Mouse (Mus musculus): ENCODE results near the gene Csta1. TPM values are rescaled to one million over a fixed set of nuclear protein-coding genes. Genes with fewer than 3 reads are reported as not detected.
"Not testable (repeated sequence)": the region's sequence is repeated elsewhere in the genome, so short reads cannot be mapped to it uniquely, and the experiment has no call there.

Csta1 gene
- not detected in 2 replicates for polyA plus RNA-seq (2014; fragmentation: Nextera tagmentation; extraction: Ambion mirVana)

DNA sequence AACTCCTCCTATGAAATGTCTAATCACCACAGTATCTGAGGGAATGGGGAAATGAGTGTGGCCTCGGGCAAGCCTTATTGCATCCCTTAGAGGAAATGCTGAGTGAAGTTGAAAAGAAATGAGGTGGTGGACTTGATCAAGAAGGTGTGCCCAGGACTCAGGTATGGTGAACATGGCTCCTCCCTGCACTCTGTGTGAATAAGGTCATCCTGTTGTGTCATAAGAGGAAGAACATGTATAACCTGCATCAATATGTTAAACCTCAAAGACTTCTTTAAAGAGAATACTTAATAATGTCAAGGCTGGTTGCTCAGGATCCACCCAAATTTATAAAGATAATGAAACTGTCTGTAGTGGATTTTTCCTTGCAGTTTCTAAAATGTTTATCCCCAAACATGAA, at the start of gene Csta1:
TSS of gene Csta1 (minus strand) at position 101 of the 400 bp plus-strand sequence.
- Histone ChIP-seq H3K27me3 (replicated peaks; ENCODE audit: control insufficient read depth, insufficient read depth, low read length) (no peaks in the 10 kb centered on the region), H3K4me2 (ENCODE audit: low read length) (no peak within 1 kb of the TSS), H3K9me3 (replicated peaks; ENCODE audit: control insufficient read depth, low read length) (no peaks in the 10 kb centered on the region), H3K36me3 (ENCODE audit: control insufficient read depth, insufficient read depth, low read length) (no peaks in the 10 kb centered on the region), H3K27ac (ENCODE audit: low read depth, low read length) (no peak within 1 kb of the TSS), H3K4me1 (ENCODE audit: control insufficient read depth, insufficient read depth, low read length) (no peaks in the 10 kb centered on the region), H3K9ac (ENCODE audit: low read length) (no peak within 1 kb of the TSS), H3K4me3 (ENCODE audit: low read depth, low read length) (no peak within 1 kb of the TSS)
- DNase-seq (ENCODE audit: low spot score) (no peak), ATAC-seq (no peak)
- WGBS: 84% methylated on average over 1 of the region's 1 CpGs

DNA sequence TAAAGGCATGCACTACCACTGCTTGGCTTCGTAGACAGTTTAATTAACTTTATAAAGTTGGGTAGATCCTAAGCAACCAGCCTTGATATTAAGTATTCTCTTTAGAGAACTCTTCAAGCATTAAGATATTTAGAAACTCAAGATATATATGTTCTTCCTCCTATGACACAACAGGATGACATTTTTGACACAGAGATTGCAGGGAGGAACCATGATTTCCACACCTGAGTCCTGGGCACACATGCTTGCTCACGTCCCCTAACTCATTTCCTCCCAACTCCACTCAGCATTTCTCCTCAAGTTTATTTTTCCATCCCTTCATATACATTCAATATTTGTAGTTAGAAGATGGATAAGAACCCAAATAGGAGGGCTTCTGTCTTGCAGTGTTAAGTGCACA, 48.9 kb upstream of the Csta1 start:
- Histone ChIP-seq H3K36me3 (ENCODE audit: control insufficient read depth, insufficient read depth, low read length) (no peaks in the 10 kb centered on the region), H3K9me3 (replicated peaks; ENCODE audit: control insufficient read depth, low read length) (no peaks in the 10 kb centered on the region), H3K4me3 (ENCODE audit: low read depth, low read length) (no peak overlapping the region), H3K4me2 (ENCODE audit: low read length) (no peak overlapping the region), H3K4me1 (ENCODE audit: control insufficient read depth, insufficient read depth, low read length) (no peaks in the 10 kb centered on the region), H3K27me3 (replicated peaks; ENCODE audit: control insufficient read depth, insufficient read depth, low read length) (no peaks in the 10 kb centered on the region), H3K27ac (ENCODE audit: low read depth, low read length) (no peak overlapping the region), H3K9ac (ENCODE audit: low read length) (no peak overlapping the region)
- WGBS: 85% methylated on average over 2 of the region's 2 CpGs
- DNase-seq (ENCODE audit: low spot score) (no peak), ATAC-seq (no peak)

DNA sequence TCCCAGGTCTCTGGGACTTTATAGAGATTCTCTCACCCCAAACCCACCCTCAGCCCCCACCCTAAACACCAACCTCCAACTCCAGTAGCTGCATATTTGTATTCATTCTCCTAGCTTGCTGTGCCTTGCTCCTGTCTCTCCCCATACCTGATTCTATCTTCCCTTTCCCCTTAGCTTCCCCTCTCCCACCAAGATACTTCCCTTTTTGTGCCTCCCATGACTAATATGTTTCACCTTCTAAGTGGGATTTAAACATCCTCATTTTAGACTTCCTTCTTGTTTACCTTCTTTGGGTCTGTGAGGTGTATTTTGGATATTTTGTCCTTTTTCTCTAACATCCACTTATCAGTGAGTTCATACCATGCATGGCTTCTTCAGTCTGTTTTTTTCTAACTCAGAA, 45.1 kb upstream of the Csta1 start:
- ATAC-seq (no peak), DNase-seq (ENCODE audit: low spot score) (no peak)
- H3K9ac ChIP-seq (ENCODE audit: low read length): no peak overlapping the region

DNA sequence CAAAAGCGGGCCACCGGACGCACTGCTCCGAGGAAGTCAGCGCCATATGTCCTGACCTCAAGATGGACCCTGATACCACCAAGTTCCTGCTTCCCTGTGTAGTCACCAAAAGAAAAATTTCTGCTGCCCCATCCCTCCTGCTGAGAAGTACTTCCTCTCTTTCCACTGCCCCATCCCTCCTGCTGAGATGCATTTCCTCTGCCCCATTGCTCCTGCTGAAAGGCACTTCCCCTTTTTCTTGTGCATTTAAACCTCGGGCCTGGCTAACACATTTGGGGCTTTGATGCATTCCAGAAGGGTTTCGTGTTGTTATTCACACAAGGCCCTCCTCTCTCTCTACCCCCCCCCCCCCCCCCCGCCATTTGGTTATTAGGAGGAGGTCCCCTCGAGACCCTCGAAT, 36.8 kb upstream of the Csta1 start:
- not testable (repeated sequence) for ATAC-seq; H3K4me1 ChIP-seq (ENCODE audit: control insufficient read depth, insufficient read depth, low read length); H3K27me3 ChIP-seq (replicated peaks; ENCODE audit: control insufficient read depth, insufficient read depth, low read length); H3K27ac ChIP-seq (ENCODE audit: low read depth, low read length); H3K4me3 ChIP-seq (ENCODE audit: low read depth, low read length); H3K9ac ChIP-seq (ENCODE audit: low read length); DNase-seq (ENCODE audit: low spot score); H3K36me3 ChIP-seq (ENCODE audit: control insufficient read depth, insufficient read depth, low read length); H3K4me2 ChIP-seq (ENCODE audit: low read length); H3K9me3 ChIP-seq (replicated peaks; ENCODE audit: control insufficient read depth, low read length)
- WGBS: 82% methylated on average over 9 of the region's 10 CpGs

More for the DNA sequence above, 45.1 kb upstream of the Csta1 start:
- H3K27me3 ChIP-seq (replicated peaks; ENCODE audit: control insufficient read depth, insufficient read depth, low read length): no peaks in the 10 kb centered on the region
- no peaks in the 10 kb centered on the region for H3K4me1 ChIP-seq (ENCODE audit: control insufficient read depth, insufficient read depth, low read length)
- no peaks in the 10 kb centered on the region for H3K9me3 ChIP-seq (replicated peaks; ENCODE audit: control insufficient read depth, low read length)
- H3K4me3 ChIP-seq (ENCODE audit: low read depth, low read length): no peak overlapping the region
- no peak overlapping the region for H3K4me2 ChIP-seq (ENCODE audit: low read length)
- H3K27ac ChIP-seq (ENCODE audit: low read depth, low read length): no peak overlapping the region
- no peaks in the 10 kb centered on the region for H3K36me3 ChIP-seq (ENCODE audit: control insufficient read depth, insufficient read depth, low read length)

DNA sequence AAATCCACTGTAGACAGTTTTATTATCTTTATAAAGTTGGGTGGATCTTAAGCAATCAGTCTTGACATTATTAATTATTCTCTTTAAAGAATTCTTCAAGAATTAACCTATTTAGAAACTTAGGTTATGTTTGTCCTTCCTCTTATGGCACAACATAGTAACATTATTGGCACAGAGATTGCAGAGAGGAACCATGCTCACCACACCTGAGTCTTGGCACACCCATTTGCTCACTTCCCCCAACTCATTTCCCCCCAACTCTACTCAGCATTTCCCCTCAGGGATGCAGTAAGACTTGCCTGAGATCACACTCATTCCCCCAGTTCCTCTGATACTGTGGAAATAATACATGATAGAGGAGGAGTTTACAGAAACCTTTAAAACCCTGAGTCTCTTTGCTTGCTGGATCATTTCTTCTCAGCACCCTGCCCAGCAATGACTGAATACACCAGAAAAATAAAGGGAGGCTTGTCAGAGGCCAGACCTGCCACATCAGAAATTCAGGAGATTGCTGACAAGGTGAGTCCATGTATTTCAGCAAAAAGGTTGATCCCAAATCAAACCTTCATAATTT, 25.4 kb upstream of the Csta1 start, which contains the start of gene Stfa2l1:
TSS of gene Stfa2l1 (plus strand) at position 410 of the 574 bp plus-strand sequence.
- Histone ChIP-seq H3K4me3 (ENCODE audit: low read depth, low read length) (no peak within 1 kb of the TSS), H3K9me3 (replicated peaks; ENCODE audit: control insufficient read depth, low read length) (no peaks in the 10 kb centered on the region), H3K4me1 (ENCODE audit: control insufficient read depth, insufficient read depth, low read length) (no peaks in the 10 kb centered on the region), H3K4me2 (ENCODE audit: low read length) (no peak within 1 kb of the TSS), H3K27ac (ENCODE audit: low read depth, low read length) (no peak within 1 kb of the TSS), H3K36me3 (ENCODE audit: control insufficient read depth, insufficient read depth, low read length) (no peaks in the 10 kb centered on the region), H3K9ac (ENCODE audit: low read length) (no peak within 1 kb of the TSS), H3K27me3 (replicated peaks; ENCODE audit: control insufficient read depth, insufficient read depth, low read length) (no peaks in the 10 kb centered on the region)
- DNase-seq (ENCODE audit: low spot score) (no peak), ATAC-seq (no peak)

DNA sequence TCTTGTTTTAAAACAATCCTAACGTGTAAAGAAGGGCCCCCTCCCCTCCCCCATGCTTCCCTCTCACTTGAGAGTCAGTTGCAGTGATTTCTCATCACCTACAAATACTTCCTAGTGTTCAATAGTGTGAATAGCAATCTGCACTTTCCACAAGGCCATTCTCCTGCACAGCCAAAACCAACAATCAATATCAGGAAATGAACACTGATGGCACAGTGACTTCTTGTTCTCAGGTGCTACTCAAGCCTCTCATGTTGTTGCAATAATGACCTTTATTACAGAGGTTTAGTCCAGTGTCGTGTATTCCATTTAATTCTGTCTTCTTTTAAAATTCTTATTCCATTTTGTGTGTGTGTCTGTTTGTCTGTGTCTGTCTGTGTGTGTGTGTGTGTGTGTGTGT, 7.2 kb upstream of the Csta1 start:
- Histone ChIP-seq H3K9ac (ENCODE audit: low read length) (no peak overlapping the region), H3K27me3 (replicated peaks; ENCODE audit: control insufficient read depth, insufficient read depth, low read length) (no peaks in the 10 kb centered on the region), H3K4me3 (ENCODE audit: low read depth, low read length) (no peak overlapping the region), H3K4me1 (ENCODE audit: control insufficient read depth, insufficient read depth, low read length) (no peaks in the 10 kb centered on the region), H3K36me3 (ENCODE audit: control insufficient read depth, insufficient read depth, low read length) (no peaks in the 10 kb centered on the region), H3K27ac (ENCODE audit: low read depth, low read length) (no peak overlapping the region), H3K9me3 (replicated peaks; ENCODE audit: control insufficient read depth, low read length) (no peaks in the 10 kb centered on the region), H3K4me2 (ENCODE audit: low read length) (no peak overlapping the region)
- 68% methylated on average over 2 of the region's 2 CpGs for WGBS
- ATAC-seq (no peak), DNase-seq (ENCODE audit: low spot score) (no peak)

DNA sequence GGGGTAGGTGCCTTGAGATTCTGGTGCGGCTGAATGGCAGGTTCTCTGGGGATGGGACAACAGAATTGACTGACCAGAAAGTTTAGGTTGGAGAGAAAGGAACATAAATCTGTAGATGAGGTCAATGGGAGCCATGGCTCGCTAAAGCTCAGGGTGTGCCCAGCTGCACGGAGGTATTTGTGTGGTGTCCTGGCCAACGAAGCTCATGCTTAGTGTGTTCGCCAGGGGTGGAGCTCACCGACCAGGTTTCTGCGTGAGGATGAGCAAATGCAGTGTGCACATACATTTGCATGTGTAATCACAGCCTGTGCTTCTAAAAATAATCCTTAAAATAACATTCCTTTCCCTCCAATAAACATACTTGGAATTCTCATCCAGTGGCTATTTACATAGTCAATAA, 2.9 kb downstream of the Csta1 start:
- H3K27me3 ChIP-seq (replicated peaks; ENCODE audit: control insufficient read depth, insufficient read depth, low read length): no peaks in the 10 kb centered on the region
- ATAC-seq (no peak), DNase-seq (ENCODE audit: low spot score) (no peak)
- no peak overlapping the region for H3K4me3 ChIP-seq (ENCODE audit: low read depth, low read length)
- H3K9me3 ChIP-seq (replicated peaks; ENCODE audit: control insufficient read depth, low read length): no peaks in the 10 kb centered on the region
- no peak overlapping the region for H3K9ac ChIP-seq (ENCODE audit: low read length)
- H3K27ac ChIP-seq (ENCODE audit: low read depth, low read length): no peak overlapping the region
- H3K4me1 ChIP-seq (ENCODE audit: control insufficient read depth, insufficient read depth, low read length): no peaks in the 10 kb centered on the region
- H3K36me3 ChIP-seq (ENCODE audit: control insufficient read depth, insufficient read depth, low read length): no peaks in the 10 kb centered on the region
- 90% methylated on average over 7 of the region's 7 CpGs for WGBS
- no peak overlapping the region for H3K4me2 ChIP-seq (ENCODE audit: low read length)

DNA sequence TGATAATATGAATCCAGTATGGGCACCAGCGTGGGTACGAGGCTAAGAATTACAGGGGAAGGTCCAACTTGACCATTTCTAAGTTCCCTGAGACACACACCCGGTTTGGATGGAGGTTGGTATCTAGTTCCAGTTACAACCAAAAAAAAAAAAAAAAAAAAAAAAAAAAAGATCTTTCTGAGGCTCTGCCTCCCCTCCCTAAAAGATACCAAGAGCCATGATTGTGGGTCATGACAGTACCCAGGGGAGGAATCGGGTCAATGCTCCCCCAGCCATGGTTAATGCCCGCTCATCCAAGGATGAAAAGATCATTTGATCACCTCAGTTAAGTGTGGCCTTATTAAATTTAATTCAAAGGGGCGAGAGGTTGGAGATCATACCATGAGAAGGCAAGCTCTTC, 15.3 kb downstream of the Csta1 start:
- not testable (repeated sequence) for H3K9me3 ChIP-seq (replicated peaks; ENCODE audit: control insufficient read depth, low read length); H3K4me2 ChIP-seq (ENCODE audit: low read length); H3K27ac ChIP-seq (ENCODE audit: low read depth, low read length); H3K27me3 ChIP-seq (replicated peaks; ENCODE audit: control insufficient read depth, insufficient read depth, low read length); H3K36me3 ChIP-seq (ENCODE audit: control insufficient read depth, insufficient read depth, low read length); H3K4me3 ChIP-seq (ENCODE audit: low read depth, low read length); ATAC-seq; H3K9ac ChIP-seq (ENCODE audit: low read length); DNase-seq (ENCODE audit: low spot score); H3K4me1 ChIP-seq (ENCODE audit: control insufficient read depth, insufficient read depth, low read length)
- WGBS: 92% methylated on average over 6 of the region's 6 CpGs

DNA sequence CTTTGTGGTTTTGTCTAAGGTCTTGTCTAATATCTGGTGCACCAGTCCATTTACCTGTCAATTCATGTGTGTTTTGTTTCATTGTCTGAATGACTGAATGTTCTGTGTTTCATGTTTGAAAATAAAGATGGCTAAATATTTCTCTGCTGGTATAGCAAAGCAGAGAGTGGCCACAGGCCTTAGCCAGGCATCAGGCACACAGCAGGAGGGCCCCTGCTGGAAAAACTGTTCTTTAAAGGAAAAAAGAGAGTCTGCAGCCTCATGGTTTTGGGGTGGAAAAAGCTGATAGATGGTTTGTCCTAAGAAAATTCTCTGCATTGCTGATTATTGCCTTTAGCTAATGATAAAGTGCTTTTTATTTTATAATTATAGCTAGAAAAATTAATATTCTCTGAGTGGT, 19.6 kb downstream of the Csta1 start:
- not testable (repeated sequence) for H3K4me3 ChIP-seq (ENCODE audit: low read depth, low read length); H3K4me2 ChIP-seq (ENCODE audit: low read length); DNase-seq (ENCODE audit: low spot score); H3K36me3 ChIP-seq (ENCODE audit: control insufficient read depth, insufficient read depth, low read length); H3K27ac ChIP-seq (ENCODE audit: low read depth, low read length); H3K4me1 ChIP-seq (ENCODE audit: control insufficient read depth, insufficient read depth, low read length); H3K9ac ChIP-seq (ENCODE audit: low read length); ATAC-seq; H3K9me3 ChIP-seq (replicated peaks; ENCODE audit: control insufficient read depth, low read length); H3K27me3 ChIP-seq (replicated peaks; ENCODE audit: control insufficient read depth, insufficient read depth, low read length)
